Comparison of ENCODE assay signal across 21 mouse cellular contexts in the genomic region with DNA sequence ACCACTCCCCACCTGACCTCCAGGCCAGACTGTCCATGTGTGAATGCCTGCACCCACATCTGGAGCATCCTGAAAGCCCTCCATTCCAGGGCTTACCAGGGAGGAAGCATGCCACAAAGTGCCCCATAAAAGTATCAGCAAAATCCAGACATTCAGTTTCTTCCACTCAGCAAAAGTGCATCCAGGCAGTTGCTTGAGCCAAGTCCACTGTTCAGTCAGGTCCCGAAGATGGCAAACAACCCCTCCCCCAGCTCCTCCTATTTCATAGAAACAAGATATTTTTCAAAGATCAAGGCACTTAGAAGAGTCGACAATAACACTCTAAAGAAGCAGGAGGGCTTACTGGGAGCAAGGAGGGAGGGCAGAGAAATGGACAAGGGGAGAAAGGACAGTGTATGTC. TPM values are rescaled to one million over a fixed set of nuclear protein-coding genes. Genes with fewer than 3 reads are reported as not detected.
DNase-seq lines count a peak whose midpoint lies in the region; ATAC-seq and TF ChIP-seq lines count a peak whose summit lies in the region.
"Had no signal": no experiment of that assay in that cellular context is flagged by ENCODE, and none has a peak within 500 bp of the region (broad histone marks: within the 10 kb centered on the region; RNA-seq: fewer than 3 reads in every experiment).

No protein-coding gene starts in this region.

- TF ChIP-seq POLR2A in kidney, adult 2 months (IDR thresholded peaks at IDR 0.05; ENCODE audit: low read depth, low read length): no peak

- TF ChIP-seq CTCF in kidney, adult 2 months (conservative IDR thresholded peaks at IDR 0.05; ENCODE audit: insufficient read depth, insufficient read length, low read depth, low read length): no peak
- no peak for TF ChIP-seq CTCF in left cerebral cortex, adult 2 months (IDR thresholded peaks at IDR 0.05)
- no peak for TF ChIP-seq CTCF in liver, postnatal 0 days (IDR thresholded peaks at IDR 0.05; ENCODE audit: low read depth)

- H3K9me3 ChIP-seq in embryonic facial prominence, embryonic 10.5 days: no peaks in the 10 kb centered on the region
- no peaks in the 10 kb centered on the region for H3K9me3 ChIP-seq in liver, postnatal 0 days (ENCODE audit: low read length)
- H3K9me3 ChIP-seq: forebrain, embryonic 15.5 days; heart, embryonic 10.5 days; hindbrain, embryonic 10.5 days; midbrain, embryonic 10.5 days had no signal

- H3K4me2 ChIP-seq in liver, postnatal 0 days (ENCODE audit: low read depth, low read length): no peak overlapping the region
- H3K4me2 ChIP-seq: forebrain, embryonic 15.5 days had no signal

- no peaks in the 10 kb centered on the region for H3K27me3 ChIP-seq in kidney, adult 2 months (replicated peaks; ENCODE audit: control insufficient read depth, insufficient read depth, low read length)
- H3K27me3 ChIP-seq in embryonic facial prominence, embryonic 10.5 days (replicated peaks; ENCODE audit: low read depth, poor library complexity, severe bottlenecking): no peaks in the 10 kb centered on the region
- H3K27me3 ChIP-seq in liver, postnatal 0 days (ENCODE audit: insufficient read depth, low read length): no peaks in the 10 kb centered on the region
- H3K27me3 ChIP-seq: CH12.LX; forebrain, embryonic 15.5 days had no signal

- DNase-seq in kidney, adult 2 months: peak; percentile 62
- no peak for DNase-seq in kidney, adult 8-10 months
- DNase-seq in left cerebral cortex, adult 2 months (ENCODE audit: extremely low spot score in 1 of 2, low spot score in 2 of 2): no peak
- DNase-seq in left cerebral cortex, postnatal 4 days: no peak
- no peak for DNase-seq in embryonic facial prominence, embryonic 10.5 days (ENCODE audit: low spot score)
- no peak for DNase-seq in liver, postnatal 0 days
- no peak for DNase-seq in urinary bladder, postnatal 14 days (ENCODE audit: low spot score)
- DNase-seq: cerebellum, adult 18-20 months; gastrocnemius, postnatal 36 days; right cerebral cortex, postnatal 14 days; spleen, adult 18-20 months; thymus, adult 18-20 months; thymus, postnatal 4 days had no signal

- H3K4me1 ChIP-seq in kidney, adult 2 months (ENCODE audit: control insufficient read depth, insufficient read depth, low read length): peaks cover 18% of the 10 kb centered on the region
- peaks cover 43% of the 10 kb centered on the region for H3K4me1 ChIP-seq in embryonic facial prominence, embryonic 10.5 days
- H3K4me1 ChIP-seq in liver, postnatal 0 days (ENCODE audit: insufficient read depth): peaks cover 24% of the 10 kb centered on the region

- TF ChIP-seq EP300 in liver, postnatal 0 days (IDR thresholded peaks at IDR 0.05; ENCODE audit: low read depth): no peak

- H3K4me3 ChIP-seq in kidney, adult 2 months (ENCODE audit: insufficient read depth, low read depth, low read length): no peak overlapping the region
- H3K4me3 ChIP-seq in left cerebral cortex, adult 2 months: no peak overlapping the region
- no peak overlapping the region for H3K4me3 ChIP-seq in embryonic facial prominence, embryonic 10.5 days
- no peak overlapping the region for H3K4me3 ChIP-seq in liver, postnatal 0 days (ENCODE audit: low read depth, low read length)
- H3K4me3 ChIP-seq: erythroblast, embryonic 14.5 days; forebrain, embryonic 15.5 days; heart, embryonic 10.5 days; hindbrain, embryonic 10.5 days; midbrain, embryonic 10.5 days had no signal

- no peak overlapping the region for H3K9ac ChIP-seq in liver, postnatal 0 days (replicated peaks)
- H3K9ac ChIP-seq: forebrain, embryonic 15.5 days had no signal

- intact Hi-C loops in left cerebral cortex, adult 2 months (cut with DNase I): no loop called here
- intact Hi-C loops in left cerebral cortex, postnatal 4 days (cut with DNase I): no loop called here

- no peak overlapping the region for H3K27ac ChIP-seq in kidney, adult 2 months (ENCODE audit: insufficient read depth, low read depth, low read length)
- peak overlapping the region; percentile 99 for H3K27ac ChIP-seq in left cerebral cortex, adult 2 months
- 0 out of 2 replicates have a peak overlapping the region, but pooled peaks have one; percentile 20 for H3K27ac ChIP-seq in embryonic facial prominence, embryonic 10.5 days (replicated peaks)
- 0 out of 2 replicates have a peak overlapping the region, but pooled peaks have one; percentile 11 for H3K27ac ChIP-seq in liver, postnatal 0 days (ENCODE audit: low read depth)
- H3K27ac ChIP-seq: forebrain, embryonic 15.5 days; heart, embryonic 10.5 days; macrophage had no signal

- no peak for ATAC-seq in liver, postnatal 0 days
- ATAC-seq: forebrain, embryonic 15.5 days had no signal

- no peaks in the 10 kb centered on the region; the same call in 1 of the 2 replicates for H3K36me3 ChIP-seq in kidney, adult 2 months (ENCODE audit: control insufficient read depth, insufficient read depth, low read length)
- peaks cover 63% of the 10 kb centered on the region for H3K36me3 ChIP-seq in embryonic facial prominence, embryonic 10.5 days (replicated peaks)
- peaks cover 45% of the 10 kb centered on the region for H3K36me3 ChIP-seq in liver, postnatal 0 days (replicated peaks; ENCODE audit: insufficient read depth, low read length)

- 20% methylated on average over 2 of the region's 2 CpGs for WGBS in kidney, adult 2 months
- 68% methylated on average over 2 of the region's 2 CpGs for WGBS in embryonic facial prominence, embryonic 10.5 days
- 58% methylated on average over 2 of the region's 2 CpGs for WGBS in liver, postnatal 0 days (ENCODE audit: insufficient replicate concordance)

RNA-seq across cellular contexts. Expression of a gene that starts 3.0 kb away (rescaled TPM):
- 101 and 132 TPM in 2 replicates for polyA plus RNA-seq in kidney, adult 2 months (2012; rRNA removed)
- 100 to 1,000 TPM; 207 to 223 TPM for total RNA-seq in left cerebral cortex, adult 2 months (2021)
- 100 to 1,000 TPM; 184 to 207 TPM for total RNA-seq in left cerebral cortex, postnatal 4 days (2021)
- polyA plus RNA-seq in embryonic facial prominence, embryonic 10.5 days (2016; fragmentation: Nextera tagmentation; extraction: Ambion mirVana): 107 and 115 TPM in 2 replicates
- 8.8 and 8.9 TPM in 2 replicates for polyA plus RNA-seq in liver, postnatal 0 days (2015; fragmentation: Nextera tagmentation; extraction: Ambion mirVana)

RNA-seq across cellular contexts. Expression of a gene that starts 8.6 kb away (rescaled TPM):
- polyA plus RNA-seq in kidney, adult 2 months (2012; rRNA removed): 9.2 and 11.9 TPM in 2 replicates
- 100 to 1,000 TPM; 198 to 208 TPM for total RNA-seq in left cerebral cortex, adult 2 months (2021)
- total RNA-seq in left cerebral cortex, postnatal 4 days (2021): 10 to 100 TPM; 70.5 to 75.6 TPM
- 26.9 and 29.6 TPM in 2 replicates for polyA plus RNA-seq in embryonic facial prominence, embryonic 10.5 days (2016; fragmentation: Nextera tagmentation; extraction: Ambion mirVana)
- 1.9 and 2.6 TPM in 2 replicates for polyA plus RNA-seq in liver, postnatal 0 days (2015; fragmentation: Nextera tagmentation; extraction: Ambion mirVana)
- total RNA-seq: monocyte, adult 5-6 weeks had no signal
- polyA plus RNA-seq: macrophage had no signal

RNA-seq across cellular contexts. Expression of a gene that starts 12.9 kb away (rescaled TPM):
- 116 and 120 TPM in 2 replicates for polyA plus RNA-seq in kidney, adult 2 months (2012; rRNA removed)
- 100 to 1,000 TPM; 113 to 115 TPM for total RNA-seq in left cerebral cortex, adult 2 months (2021)
- total RNA-seq in left cerebral cortex, postnatal 4 days (2021): 10 to 100 TPM; 23.8 to 25.0 TPM
- polyA plus RNA-seq in embryonic facial prominence, embryonic 10.5 days (2016; fragmentation: Nextera tagmentation; extraction: Ambion mirVana): 25.3 and 25.9 TPM in 2 replicates
- polyA plus RNA-seq in liver, postnatal 0 days (2015; fragmentation: Nextera tagmentation; extraction: Ambion mirVana): 14.7 and 17.7 TPM in 2 replicates

RNA-seq across cellular contexts. Expression of a gene that starts 18.0 kb away (rescaled TPM):
- 6.6 and 8.1 TPM in 2 replicates for polyA plus RNA-seq in kidney, adult 2 months (2012; rRNA removed)
- 1 to 10 TPM; 3.8 TPM for total RNA-seq in left cerebral cortex, adult 2 months (2021)
- total RNA-seq in left cerebral cortex, postnatal 4 days (2021): under 1 TPM; 0.83 to 0.88 TPM
- 2.1 and 2.9 TPM in 2 replicates for polyA plus RNA-seq in embryonic facial prominence, embryonic 10.5 days (2016; fragmentation: Nextera tagmentation; extraction: Ambion mirVana)
- polyA plus RNA-seq in liver, postnatal 0 days (2015; fragmentation: Nextera tagmentation; extraction: Ambion mirVana): 2.0 TPM in 2 replicates
- polyA plus RNA-seq: erythroblast, embryonic 14.5 days had no signal

RNA-seq across cellular contexts. Expression of a gene that starts 33.5 kb away (rescaled TPM):
- polyA plus RNA-seq in kidney, adult 2 months (2012; rRNA removed): 15.4 and 27.5 TPM in 2 replicates
- total RNA-seq in left cerebral cortex, adult 2 months (2021): 100 to 1,000 TPM; 122 to 125 TPM
- total RNA-seq in left cerebral cortex, postnatal 4 days (2021): 100 to 1,000 TPM in 1 of 2 experiments, 10 to 100 TPM in 1; 99.8 to 109 TPM
- 3.0 and 3.8 TPM in 2 replicates for polyA plus RNA-seq in embryonic facial prominence, embryonic 10.5 days (2016; fragmentation: Nextera tagmentation; extraction: Ambion mirVana)
- 27.2 and 32.2 TPM in 2 replicates for polyA plus RNA-seq in liver, postnatal 0 days (2015; fragmentation: Nextera tagmentation; extraction: Ambion mirVana)

Comparison
In these comparisons a context has a peak if more than half of its experiments do, and no peak if none do; other contexts are left out.
1. RNA of a gene that starts 3.0 kb away (polyA plus RNA-seq): 107 to 115 TPM in embryonic facial prominence, embryonic 10.5 days and 101 to 132 TPM in kidney, adult 2 months; 8.8 to 8.9 TPM in liver, postnatal 0 days; every median in the first group is over 10 times any median in the second.